Mouse (Mus musculus): ENCODE measurements around the gene Nemp1. TPM values are rescaled to one million over a fixed set of nuclear protein-coding genes. Genes with fewer than 3 reads are reported as not detected.

Nemp1 gene
- total RNA-seq (2021), result 10 to 100 TPM; 11.6 to 13.2 TPM
- long read RNA-seq, experiment 1, full-length matches to known transcripts, result 5 of 7 reads
- long read RNA-seq, experiment 1, partial matches to known transcripts, result 0 of 7 reads
- long read RNA-seq, experiment 1, other reads (novel, unspliced or antisense), result 2 of 7 reads
- long read RNA-seq, experiment 2, partial matches to known transcripts, result 0 of 4 reads
- long read RNA-seq, experiment 2, other reads (novel, unspliced or antisense), result 2 of 4 reads

DNA sequence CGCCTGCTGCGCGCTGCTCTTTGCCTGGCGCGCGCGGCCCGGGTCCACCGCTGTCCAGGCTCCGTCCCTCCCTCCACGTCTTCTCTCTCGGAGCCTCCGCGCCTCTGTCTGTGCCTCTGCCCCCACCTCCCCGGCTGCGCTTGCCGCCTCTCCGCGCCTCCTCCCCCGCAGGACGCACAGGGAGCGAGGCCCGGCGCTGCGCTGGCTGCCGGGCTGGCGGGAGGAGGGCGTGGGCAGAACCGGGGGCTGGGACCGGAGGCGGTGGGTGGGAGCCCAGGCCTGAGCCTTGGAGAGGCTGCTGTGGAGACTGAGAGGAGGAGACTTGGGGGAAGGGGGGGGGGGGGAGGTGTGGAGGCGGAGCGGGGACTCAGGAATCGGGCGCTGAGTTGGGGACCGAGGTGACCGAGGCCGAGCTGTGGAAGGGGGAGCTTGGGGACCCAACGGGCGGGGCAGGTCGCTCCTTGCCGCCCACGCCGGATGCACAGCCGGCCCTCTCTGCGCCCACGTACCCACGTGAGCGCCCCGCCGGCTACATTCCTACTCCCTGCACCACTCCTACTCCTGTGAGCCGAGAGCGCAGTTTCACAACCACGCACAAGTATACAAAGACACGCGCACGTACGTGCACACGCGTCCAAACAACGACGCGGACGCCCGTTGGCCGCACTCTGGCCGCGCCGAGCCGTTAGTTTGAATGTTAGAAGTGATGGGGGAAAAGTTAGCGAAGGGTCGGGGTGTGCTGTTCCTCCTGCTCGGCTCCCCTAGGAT, at the start of gene Nemp1:
Gene Nemp1, plus strand, starts transcription at position 401 of the 768 bp plus-strand sequence.
- peak; percentile 71 to 83 for DNase-seq (ENCODE audit: low spot score in 2 of 2)

- DNase-seq (ENCODE audit: low spot score in 2 of 2), result no peak
Measured at GRCm38 (mm10) chr10:127617294-127617693, 49.4 kb upstream of the Nemp1 start.

DNA sequence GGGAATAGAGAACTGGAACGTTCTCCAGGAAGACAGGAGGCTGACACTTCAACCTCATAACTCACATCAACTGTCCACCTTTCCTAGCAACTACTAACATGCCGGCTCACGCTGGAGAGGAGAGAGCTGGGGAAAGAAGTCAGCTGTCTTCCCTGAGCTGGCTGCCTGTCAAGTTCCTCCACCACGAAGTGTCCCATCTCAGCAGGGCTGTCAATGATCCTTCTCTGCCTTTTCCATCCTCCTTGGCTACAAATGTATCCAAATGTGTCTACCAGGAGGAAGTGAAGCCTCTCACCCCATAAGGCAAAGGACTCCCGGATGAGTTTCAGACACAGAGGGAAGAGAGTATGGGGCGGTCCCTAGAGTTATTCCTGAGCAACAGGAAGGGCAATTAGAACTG, 48.5 kb upstream of the Nemp1 start:
- no peak for DNase-seq (ENCODE audit: low spot score in 2 of 2)

DNA sequence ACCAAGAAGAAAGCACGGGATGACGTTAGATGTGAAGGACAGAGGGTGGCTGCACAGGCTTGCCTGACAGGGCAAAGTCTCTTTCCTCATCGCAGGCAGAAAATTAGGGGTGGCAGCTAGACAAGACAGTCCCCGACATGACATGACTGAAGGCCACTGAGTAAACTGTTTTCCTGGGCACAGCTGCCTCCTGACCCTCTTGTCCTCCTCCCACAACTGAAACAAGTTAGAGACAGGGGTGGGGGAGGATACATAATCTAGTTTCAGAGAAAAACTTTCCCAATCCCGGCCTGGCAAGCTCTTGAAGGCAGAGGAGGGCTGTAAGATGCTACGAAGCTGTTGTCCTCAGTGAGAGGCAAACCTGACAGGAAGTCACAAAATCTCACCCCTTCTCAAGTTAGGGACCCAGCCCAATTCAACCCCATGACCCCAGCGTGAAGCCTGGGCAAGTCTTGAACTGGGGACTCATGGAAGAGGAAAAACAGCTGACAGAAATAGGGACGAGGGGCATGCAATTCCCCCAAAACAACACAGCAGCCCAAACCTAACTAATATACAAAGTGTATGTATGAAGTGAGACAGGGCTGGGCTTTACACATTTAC, 47.5 kb upstream of the Nemp1 start:
- DNase-seq (ENCODE audit: low spot score in 2 of 2), result no peak

- DNase-seq (ENCODE audit: low spot score in 2 of 2), result no peak
Measured at GRCm38 (mm10) chr10:127619941-127620405, 46.7 kb upstream of the Nemp1 start.

DNA sequence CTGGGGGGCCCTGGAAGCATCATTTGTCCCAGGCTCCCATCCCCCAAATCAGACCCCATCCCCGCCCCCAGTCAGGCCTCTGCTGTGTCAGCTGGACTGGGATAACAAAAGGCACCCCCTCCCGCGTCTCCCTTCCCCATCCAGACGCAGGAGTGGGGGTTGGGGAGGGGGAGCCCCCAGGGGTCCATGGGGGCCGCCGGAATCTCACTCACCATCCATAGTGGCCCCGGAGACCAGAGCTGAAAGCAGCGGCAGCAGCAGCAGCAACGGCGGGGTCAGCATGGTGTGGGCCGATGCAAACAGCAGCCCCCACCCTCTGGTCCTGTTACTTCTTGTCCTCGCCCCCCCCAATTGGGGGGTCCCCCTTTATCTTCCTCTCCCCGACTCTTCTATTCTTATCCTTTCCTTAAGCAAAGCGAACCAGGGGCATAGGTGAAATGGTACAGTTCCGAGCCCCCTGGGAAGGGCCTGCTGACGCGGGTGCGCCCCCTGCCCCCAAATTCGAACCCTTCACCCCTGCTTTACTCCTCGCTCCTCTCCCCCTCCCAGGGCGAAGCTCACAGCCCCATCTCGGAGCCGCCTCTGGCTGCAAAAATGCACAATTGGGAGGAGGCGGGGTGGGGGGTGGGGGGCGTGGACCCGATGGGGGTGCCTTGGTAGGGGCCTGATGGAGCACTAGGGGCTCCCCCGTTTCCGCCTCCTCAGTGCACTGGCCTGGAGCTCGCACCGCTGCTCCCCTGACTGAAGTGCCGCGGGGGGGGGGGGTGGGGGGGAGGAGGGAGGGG, 46.1 kb upstream of the Nemp1 start, which contains the start of gene Lrp1:
Gene Lrp1, minus strand, starts transcription at position 743 of the 785 bp plus-strand sequence.
- DNase-seq (ENCODE audit: low spot score in 2 of 2), result no peak

DNA sequence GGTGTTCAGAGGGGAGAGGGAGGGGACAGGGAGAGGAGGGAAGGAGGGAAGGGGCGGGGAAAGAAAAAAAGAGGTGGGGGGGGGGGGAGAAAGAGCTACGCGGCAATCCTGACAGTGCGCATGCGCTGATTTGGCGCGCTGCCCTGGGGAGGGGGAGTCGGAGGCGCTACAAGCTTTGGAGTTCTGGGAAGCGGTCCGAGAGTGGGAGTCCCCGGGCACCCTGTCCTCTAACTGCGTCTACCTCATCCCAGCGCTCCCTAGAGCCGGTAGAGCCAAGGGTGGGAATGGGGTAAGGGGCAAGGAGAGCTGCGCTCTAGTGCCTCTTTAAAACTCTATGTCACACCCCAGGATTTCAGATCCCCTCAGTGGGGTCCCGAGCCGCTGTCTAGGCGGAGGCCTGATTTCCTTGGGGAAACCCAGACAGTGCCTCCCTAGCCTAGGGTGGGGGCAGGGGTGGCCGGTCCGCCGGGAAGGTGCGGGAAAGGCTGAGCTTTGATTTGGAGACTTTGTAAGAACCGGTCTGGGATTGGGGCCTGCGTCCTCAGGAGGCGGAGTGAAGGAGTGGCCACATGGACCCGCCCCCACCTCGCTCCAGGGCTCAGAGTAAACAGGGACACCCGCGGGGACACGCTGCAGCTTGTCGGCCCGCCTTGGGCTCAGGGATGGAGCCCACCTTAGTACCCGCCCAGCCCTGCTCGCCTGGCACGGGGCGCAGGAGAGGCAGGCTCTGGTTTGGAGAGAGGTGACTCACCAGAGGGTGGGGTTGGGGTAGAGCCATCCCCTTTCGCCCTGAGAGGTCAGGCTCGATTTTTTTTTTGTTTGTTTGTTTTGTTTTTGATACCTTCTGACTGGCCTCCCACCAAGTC, 45.3 kb upstream of the Nemp1 start:
- peak; percentile 80 to 84 for DNase-seq (ENCODE audit: low spot score in 2 of 2)

GRCm38 (mm10) chr10:127622057-127622392, 44.7 kb upstream of the Nemp1 start:
- peak in 1 of 2 experiments; percentile 63 for DNase-seq (ENCODE audit: low spot score in 2 of 2)

- DNase-seq (ENCODE audit: low spot score in 2 of 2), result no peak
Measured at GRCm38 (mm10) chr10:127622661-127623060, 44.0 kb upstream of the Nemp1 start.

GRCm38 (mm10) chr10:127623439-127624216, 43.1 kb upstream of the Nemp1 start:
- no peak for DNase-seq (ENCODE audit: low spot score in 2 of 2)

GRCm38 (mm10) chr10:127626433-127626832, 40.3 kb upstream of the Nemp1 start:
- no peak for DNase-seq (ENCODE audit: low spot score in 2 of 2)

GRCm38 (mm10) chr10:127631261-127632214, 35.2 kb upstream of the Nemp1 start:
- no peak for DNase-seq (ENCODE audit: low spot score in 2 of 2)

DNA sequence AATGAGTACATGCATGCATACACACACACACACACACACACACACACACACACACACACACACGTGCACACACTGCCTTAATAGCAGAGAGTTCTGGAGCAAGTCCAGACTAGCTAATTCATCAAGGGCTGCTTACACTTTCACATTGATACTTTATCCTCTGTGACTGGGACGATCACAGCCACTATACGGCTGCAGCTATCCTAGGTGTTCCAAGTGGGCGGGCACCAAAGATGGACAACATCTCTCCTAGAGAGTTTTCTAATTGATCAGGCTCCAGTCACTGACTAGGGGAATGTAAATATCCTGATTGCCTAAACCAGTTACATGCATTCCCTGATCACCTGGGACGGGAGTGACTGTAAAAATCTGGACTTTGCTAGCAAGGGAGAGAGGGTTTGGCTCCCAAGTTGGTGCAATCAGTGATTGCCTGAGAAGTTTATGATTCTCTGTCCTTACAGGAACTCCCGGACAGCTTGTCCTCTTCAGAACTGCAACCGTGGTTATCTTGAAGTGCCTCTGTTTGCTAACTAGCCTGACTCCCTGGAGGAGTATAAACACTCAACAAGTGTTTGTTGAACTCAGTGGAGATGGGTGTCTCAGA, 33.9 kb upstream of the Nemp1 start:
- DNase-seq (ENCODE audit: low spot score in 2 of 2), result no peak

GRCm38 (mm10) chr10:127640421-127640820, 26.3 kb upstream of the Nemp1 start:
- DNase-seq (ENCODE audit: low spot score in 2 of 2), result no peak

DNA sequence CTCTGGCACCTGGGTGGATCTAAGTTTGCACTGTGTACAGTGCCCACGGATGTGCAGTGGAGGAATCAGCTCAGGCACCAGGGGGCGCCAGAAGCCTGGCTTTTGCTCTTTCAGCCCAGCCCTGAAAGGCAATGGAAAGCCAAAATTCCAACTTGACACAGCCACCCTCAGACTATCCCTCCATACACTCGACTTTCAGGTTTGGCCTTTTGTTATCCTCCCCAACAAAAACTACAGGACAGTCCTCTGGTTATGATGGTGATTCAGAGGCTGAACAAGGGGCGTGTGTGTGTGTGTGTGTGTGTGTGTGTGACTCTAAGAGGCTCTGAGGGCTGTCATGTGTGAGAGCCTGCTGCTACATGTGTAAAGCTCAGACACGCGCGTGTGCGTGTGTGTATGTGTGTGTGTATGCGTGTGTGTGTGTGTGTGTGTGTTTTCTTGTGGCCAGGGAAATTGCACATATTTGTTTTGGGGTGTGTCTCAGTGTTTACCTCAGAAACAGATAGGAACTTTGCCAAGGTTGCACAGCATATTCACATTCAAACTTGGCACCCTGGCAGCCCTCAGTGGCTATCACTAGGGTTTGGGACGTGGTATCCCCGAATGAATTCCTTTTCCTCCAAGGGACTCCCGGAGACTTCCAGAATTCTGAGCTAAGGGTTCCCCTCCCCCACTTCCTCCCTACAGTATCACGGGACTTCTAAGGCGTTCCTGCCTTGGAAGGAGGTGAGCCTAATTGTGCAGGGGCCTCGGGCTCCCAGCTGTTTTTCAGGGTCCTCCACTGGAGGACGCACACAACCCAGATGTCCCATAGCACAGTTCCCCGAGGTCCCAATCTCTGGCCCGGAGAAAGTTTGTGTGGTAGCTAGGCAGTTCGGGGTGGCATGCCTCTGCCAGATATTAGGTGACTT, 24.6 kb upstream of the Nemp1 start:
- peak; percentile 75 to 80 for DNase-seq (ENCODE audit: low spot score in 2 of 2)

DNA sequence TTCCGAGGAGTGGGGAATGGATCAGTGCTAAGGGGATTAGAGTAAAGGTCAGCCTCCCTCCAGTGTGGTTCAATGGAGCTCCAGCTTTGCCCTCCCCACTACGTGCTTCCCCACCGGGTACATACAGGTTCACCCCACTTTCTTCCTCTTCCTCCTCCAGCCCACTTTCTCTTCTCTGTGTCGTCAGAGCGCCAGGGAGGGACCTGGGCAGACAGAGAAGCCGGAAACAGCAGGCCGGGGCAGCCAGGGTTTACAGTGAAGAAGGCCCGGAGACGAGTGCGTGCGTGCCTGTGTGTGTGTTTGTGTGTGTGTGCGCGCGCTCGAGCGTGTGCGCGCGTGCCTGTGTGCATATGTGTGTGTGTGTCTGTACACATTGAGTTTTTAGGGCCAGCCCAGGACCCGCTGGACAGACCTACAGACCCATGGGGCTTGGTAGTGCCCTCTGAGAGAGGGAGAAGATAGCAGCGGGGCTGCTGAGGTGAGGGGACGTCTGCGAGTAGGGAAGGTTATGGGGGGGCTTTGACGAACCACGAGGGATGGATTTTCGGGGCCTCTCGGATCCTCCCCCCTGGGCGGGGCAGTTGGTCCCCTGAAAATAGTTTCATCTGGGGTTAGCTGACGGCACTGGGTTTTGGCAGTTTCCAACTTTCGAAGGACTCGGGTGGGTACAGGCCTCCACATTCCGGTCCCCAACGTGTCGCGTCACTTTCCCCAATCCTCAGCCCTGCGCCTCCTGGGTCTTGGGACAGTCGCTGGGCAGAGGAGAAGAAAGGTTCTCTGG, 23.7 kb upstream of the Nemp1 start, which contains the start of gene Stat6:
Gene Stat6, plus strand, starts transcription at position 215 of the 781 bp plus-strand sequence.
- DNase-seq (ENCODE audit: low spot score in 2 of 2), result peak in 1 of 2 experiments; percentile 68
